Mouse (Mus musculus) embryonic facial prominence, embryonic 11.5 days (tissue): ENCODE data around the gene Arhgap21. TPM values are rescaled to one million over a fixed set of nuclear protein-coding genes. Genes with fewer than 3 reads are reported as not detected.

Experiments used
- ATAC-seq: fragments of 200-750 bp; cut with Nextera tagmentation; replicated peaks from 2 replicates; pipeline ENCODE4 v1.8.0; 2017; ENCODE audit warnings: low read depth; ENCODE audit not compliant: insufficient number of reproducible peaks, low FRiP score, low TSS enrichment
- DNase-seq: peaks from one replicate; pipeline ENCODE4 v3.0.0-alpha.2; 2015; ENCODE audit warnings: low spot score
- H3K27ac ChIP-seq: fragments of 300-500 bp; sonication (generic); replicated peaks from 2 replicates; pipeline ENCODE4 v1.5.1; 2014; ENCODE audit warnings: mild to moderate bottlenecking, low read depth, low read length, control low read depth
- H3K27me3 ChIP-seq: fragments of 300-500 bp; sonication (generic); 2 replicates; pipeline ENCODE4 v1.6.1; 2014; ENCODE audit warnings: mild to moderate bottlenecking, low read length, moderate library complexity, mixed read lengths; ENCODE audit not compliant: control insufficient read depth, insufficient read depth
- H3K36me3 ChIP-seq: fragments of 300-500 bp; sonication (generic); replicated peaks from 2 replicates; pipeline ENCODE4 v1.6.1; 2014; ENCODE audit warnings: low read depth, mild to moderate bottlenecking, low read length, moderate library complexity, mixed read lengths; ENCODE audit not compliant: control insufficient read depth, insufficient read depth
- H3K4me1 ChIP-seq: fragments of 300-500 bp; sonication (generic); 2 replicates; pipeline ENCODE4 v1.6.1; 2014; ENCODE audit warnings: low read length, mixed read lengths; ENCODE audit not compliant: control insufficient read depth, insufficient read depth
- H3K4me2 ChIP-seq: fragments of 300-500 bp; sonication (generic); 2 replicates; pipeline ENCODE4 v1.6.1; 2014; ENCODE audit warnings: low read depth, mild to moderate bottlenecking, control low read depth, low read length, moderate library complexity
- H3K4me3 ChIP-seq: fragments of 300-500 bp; sonication (generic); 2 replicates; pipeline ENCODE4 v1.5.1; 2014; ENCODE audit warnings: low read depth, low read length, control low read depth
- H3K9ac ChIP-seq: fragments of 300-500 bp; sonication (generic); replicated peaks from 2 replicates; pipeline ENCODE4 v1.6.1; 2014; ENCODE audit warnings: mild to moderate bottlenecking, control low read depth, low read length
- H3K9me3 ChIP-seq: fragments of 300-500 bp; sonication (generic); replicated peaks from 2 replicates; pipeline ENCODE4 v1.6.1; 2016; ENCODE audit warnings: mild to moderate bottlenecking, low read length, inconsistent platforms, mixed read lengths; ENCODE audit not compliant: control insufficient read depth
- WGBS: fragments of 180-500 bp; shearing (Covaris S2); extraction: QIAGEN DNeasy Blood & Tissue Kit; methylation state at CpG from one replicate; pipeline ENCODE4 v1.1.7; 2014; 5-methylcytosine and 5-hydroxymethylcytosine counted together
- polyA plus RNA-seq: library from polyadenylated mRNA; unstranded; fragments of >200 nt; fragmentation: Nextera tagmentation; extraction: Ambion mirVana; gene quantifications from 2 replicates; pipeline ENCODE4 v1.2.1, GENCODE M21; 2014

Gene Arhgap21
- polyA plus RNA-seq, 1 experiment from 2014 or later = 23.8 TPM

GRCm38 (mm10) chr2:20995547-20995946, 26.9 kb upstream of the Arhgap21 start:
- Histone ChIP-seq H3K36me3 (no peaks in the 10 kb centered on the region), H3K9me3 (no peaks in the 10 kb centered on the region), H3K4me1 (no peaks in the 10 kb centered on the region), H3K4me3 (no peak overlapping the region), H3K4me2 (no peak overlapping the region), H3K27ac (no peak overlapping the region), H3K9ac (no peak overlapping the region), H3K27me3 (no peaks in the 10 kb centered on the region)
- no peak for ATAC-seq
- WGBS = 80% methylated on average over 2 of the region's 2 CpGs
- no peak for DNase-seq

GRCm38 (mm10) chr2:20991508-20991907, 22.8 kb upstream of the Arhgap21 start:
- Histone ChIP-seq H3K27ac (no peak overlapping the region), H3K27me3 (no peaks in the 10 kb centered on the region), H3K4me3 (no peak overlapping the region), H3K36me3 (no peaks in the 10 kb centered on the region), H3K4me1 (no peaks in the 10 kb centered on the region), H3K4me2 (no peak overlapping the region), H3K9ac (no peak overlapping the region), H3K9me3 (no peaks in the 10 kb centered on the region)
- WGBS = 95% methylated on average over 2 of the region's 2 CpGs
- ATAC-seq = no peak
- DNase-seq = no peak

- ATAC-seq (no peak), DNase-seq (no peak)
- H3K4me1 ChIP-seq = no peaks in the 10 kb centered on the region
- no peak overlapping the region for H3K4me3 ChIP-seq
- H3K27ac ChIP-seq = no peak overlapping the region
- H3K9ac ChIP-seq = no peak overlapping the region
- H3K27me3 ChIP-seq = no peaks in the 10 kb centered on the region
- H3K9me3 ChIP-seq = no peaks in the 10 kb centered on the region
- H3K4me2 ChIP-seq = no peak overlapping the region
- 41% methylated on average over 2 of the region's 2 CpGs for WGBS
- H3K36me3 ChIP-seq = no peaks in the 10 kb centered on the region
Observed at GRCm38 (mm10) chr2:20990907-20991306, 22.2 kb upstream of the Arhgap21 start.

- 82% methylated on average over 3 of the region's 3 CpGs for WGBS
- Histone ChIP-seq H3K4me2 (no peak overlapping the region), H3K36me3 (no peaks in the 10 kb centered on the region), H3K4me3 (no peak overlapping the region), H3K9ac (no peak overlapping the region), H3K4me1 (no peaks in the 10 kb centered on the region), H3K9me3 (no peaks in the 10 kb centered on the region), H3K27ac (no peak overlapping the region), H3K27me3 (no peaks in the 10 kb centered on the region)
- ATAC-seq (no peak), DNase-seq (no peak)
Observed at GRCm38 (mm10) chr2:20990056-20990455, 21.4 kb upstream of the Arhgap21 start.

GRCm38 (mm10) chr2:20987822-20988221, 19.1 kb upstream of the Arhgap21 start:
- 50% methylated on average over 3 of the region's 3 CpGs for WGBS

GRCm38 (mm10) chr2:20978726-20979125, 10.0 kb upstream of the Arhgap21 start:
- no peaks in the 10 kb centered on the region for H3K36me3 ChIP-seq
- no peak overlapping the region for H3K4me3 ChIP-seq
- no peak overlapping the region for H3K9ac ChIP-seq
- H3K27ac ChIP-seq = no peak overlapping the region
- no peaks in the 10 kb centered on the region for H3K9me3 ChIP-seq
- DNase-seq (no peak), ATAC-seq (no peak)
- H3K4me2 ChIP-seq = no peak overlapping the region
- no peaks in the 10 kb centered on the region for H3K27me3 ChIP-seq
- 64% methylated on average over 8 of the region's 8 CpGs for WGBS
- no peaks in the 10 kb centered on the region for H3K4me1 ChIP-seq

More at GRCm38 (mm10) chr2:20987822-20988221, 19.1 kb upstream of the Arhgap21 start:
- Histone ChIP-seq H3K27me3 (no peaks in the 10 kb centered on the region), H3K9ac (no peak overlapping the region), H3K36me3 (no peaks in the 10 kb centered on the region), H3K4me3 (no peak overlapping the region), H3K27ac (no peak overlapping the region), H3K4me1 (no peaks in the 10 kb centered on the region), H3K9me3 (no peaks in the 10 kb centered on the region), H3K4me2 (no peak overlapping the region)
- DNase-seq (no peak), ATAC-seq (no peak)

- no peak for DNase-seq
- Histone ChIP-seq H3K27me3 (no peaks in the 10 kb centered on the region), H3K9ac (no peak overlapping the region), H3K27ac (no peak overlapping the region), H3K4me2 (no peak overlapping the region), H3K36me3 (no peaks in the 10 kb centered on the region), H3K4me1 (no peaks in the 10 kb centered on the region), H3K4me3 (no peak overlapping the region), H3K9me3 (no peaks in the 10 kb centered on the region)
- ATAC-seq = no peak
Observed at GRCm38 (mm10) chr2:20977051-20977450, 8.4 kb upstream of the Arhgap21 start.

GRCm38 (mm10) chr2:20973513-20973912, 4.8 kb upstream of the Arhgap21 start:
- no peaks in the 10 kb centered on the region for H3K27me3 ChIP-seq
- H3K4me2 ChIP-seq = no peak overlapping the region
- ATAC-seq (no peak), DNase-seq (no peak)
- H3K9ac ChIP-seq = no peak overlapping the region
- no peak overlapping the region for H3K4me3 ChIP-seq
- no peaks in the 10 kb centered on the region for H3K9me3 ChIP-seq
- no peak overlapping the region for H3K27ac ChIP-seq
- 85% methylated on average over 3 of the region's 3 CpGs for WGBS
- no peaks in the 10 kb centered on the region for H3K36me3 ChIP-seq
- H3K4me1 ChIP-seq = no peaks in the 10 kb centered on the region
